Comparison of ENCODE assay signal across 9 mouse cellular contexts in the genomic region with DNA sequence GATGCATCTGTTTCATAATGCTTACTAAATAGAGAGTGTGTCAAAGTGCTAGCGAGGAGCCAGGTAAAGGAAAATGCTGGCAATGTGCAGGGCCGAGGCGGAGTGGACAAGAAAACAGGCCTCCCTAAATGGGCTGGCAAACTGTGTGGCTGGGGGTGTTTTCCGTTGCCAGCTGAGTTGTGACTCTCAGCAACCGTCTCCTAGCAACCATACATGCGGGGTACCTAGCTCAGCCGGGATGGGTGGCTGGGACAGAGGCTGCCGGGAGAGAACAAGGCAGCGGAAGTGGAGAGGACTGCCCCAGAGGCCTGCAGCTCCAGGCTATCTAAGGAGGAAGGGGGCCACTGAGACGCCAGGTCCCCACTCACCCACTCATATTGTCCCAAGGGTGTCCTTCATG.
DNase-seq lines count a peak whose midpoint lies in the region; ATAC-seq lines count a peak whose summit lies in the region.
"Had no signal": no experiment of that assay in that cellular context is flagged by ENCODE, and none has a peak within 500 bp of the region (broad histone marks: within the 10 kb centered on the region; RNA-seq: fewer than 3 reads in every experiment).

No protein-coding gene starts in this region.

- no peaks in the 10 kb centered on the region for H3K9me3 ChIP-seq in forebrain, embryonic 16.5 days (ENCODE audit: control insufficient read depth, low read length)
- no peaks in the 10 kb centered on the region for H3K9me3 ChIP-seq in kidney, embryonic 15.5 days (replicated peaks)
- H3K9me3 ChIP-seq: embryonic facial prominence, embryonic 15.5 days had no signal

- H3K27me3 ChIP-seq in forebrain, embryonic 16.5 days (replicated peaks; ENCODE audit: control insufficient read depth, insufficient read depth, low read length) = no peaks in the 10 kb centered on the region
- no peaks in the 10 kb centered on the region for H3K27me3 ChIP-seq in kidney, embryonic 15.5 days
- H3K27me3 ChIP-seq: embryonic facial prominence, embryonic 15.5 days had no signal

- DNase-seq in brain, adult 2 months (ENCODE audit: low read depth, low spot score) = peak; percentile 93
- DNase-seq in layer of hippocampus, postnatal 14 days (ENCODE audit: low spot score in 2 of 2) = peak; percentile 58 to 74
- DNase-seq in neural tube, embryonic 10.5 days (ENCODE audit: extremely low spot score, low spot score) = peak; percentile 15
- no peak for DNase-seq in spleen, postnatal 14 days (ENCODE audit: low spot score in 2 of 2)
- DNase-seq in T-cell, adult 2 months (ENCODE audit: low spot score) = no peak
- no peak for DNase-seq in kidney, adult 11 months

- no peak overlapping the region for H3K27ac ChIP-seq in forebrain, embryonic 16.5 days (ENCODE audit: low read length)
- H3K27ac ChIP-seq in kidney, embryonic 15.5 days = no peak overlapping the region
- H3K27ac ChIP-seq: embryonic facial prominence, embryonic 15.5 days had no signal

- H3K4me2 ChIP-seq in forebrain, embryonic 16.5 days (ENCODE audit: low read length) = no peak overlapping the region
- no peak overlapping the region for H3K4me2 ChIP-seq in kidney, embryonic 15.5 days
- H3K4me2 ChIP-seq: embryonic facial prominence, embryonic 15.5 days had no signal

- no peak overlapping the region for H3K9ac ChIP-seq in forebrain, embryonic 16.5 days (replicated peaks; ENCODE audit: low read depth, low read length)
- H3K9ac ChIP-seq in kidney, embryonic 15.5 days = no peak overlapping the region
- H3K9ac ChIP-seq: embryonic facial prominence, embryonic 15.5 days had no signal

- peaks cover 9% of the 10 kb centered on the region for H3K4me1 ChIP-seq in forebrain, embryonic 16.5 days (replicated peaks; ENCODE audit: control insufficient read depth, insufficient read depth, low read length)
- no peaks in the 10 kb centered on the region for H3K4me1 ChIP-seq in kidney, embryonic 15.5 days
- H3K4me1 ChIP-seq: embryonic facial prominence, embryonic 15.5 days had no signal

- WGBS in forebrain, embryonic 16.5 days = 11% methylated on average over 10 of the region's 10 CpGs
- 44% methylated on average over 10 of the region's 10 CpGs for WGBS in kidney, embryonic 15.5 days

- H3K36me3 ChIP-seq in forebrain, embryonic 16.5 days (ENCODE audit: control insufficient read depth, insufficient read depth) = no peaks in the 10 kb centered on the region
- no peaks in the 10 kb centered on the region for H3K36me3 ChIP-seq in kidney, embryonic 15.5 days
- H3K36me3 ChIP-seq: embryonic facial prominence, embryonic 15.5 days had no signal

- peak; percentile 80 for ATAC-seq in forebrain, embryonic 16.5 days
- no peak for ATAC-seq in kidney, embryonic 15.5 days (replicated peaks; ENCODE audit: low FRiP score)

- no peak overlapping the region for H3K4me3 ChIP-seq in forebrain, embryonic 16.5 days (replicated peaks; ENCODE audit: low read length)
- H3K4me3 ChIP-seq in kidney, embryonic 15.5 days (replicated peaks) = no peak overlapping the region
- H3K4me3 ChIP-seq: embryonic facial prominence, embryonic 15.5 days had no signal

Comparison
In these comparisons a context has a peak if more than half of its experiments do, and no peak if none do; other contexts are left out.
1. DNase-seq: peak in brain, adult 2 months (single experiment), layer of hippocampus, postnatal 14 days (2 of 2) and neural tube, embryonic 10.5 days (single experiment); none in spleen, postnatal 14 days (0 of 2), T-cell, adult 2 months (single experiment) and kidney, adult 11 months (single experiment).